Mouse (Mus musculus) hindbrain, embryonic 10.5 days (tissue): ENCODE results near the gene Ptpn20. TPM values are rescaled to one million over a fixed set of nuclear protein-coding genes. Genes with fewer than 3 reads are reported as not detected.

ENCODE experiments used
- DNase-seq: peaks from one replicate; pipeline ENCODE4 v3.0.0-alpha.2; 2017; ENCODE audit warnings: low spot score
- H3K27ac ChIP-seq: fragments of 300-500 bp; sonication (generic); 2 replicates; pipeline ENCODE4 v1.5.1; 2016; ENCODE audit warnings: mild to moderate bottlenecking, moderate library complexity
- H3K27me3 ChIP-seq: fragments of 300-500 bp; sonication (generic); 2 replicates; pipeline ENCODE4 v1.6.1; 2016; ENCODE audit warnings: mild to moderate bottlenecking; ENCODE audit not compliant: poor library complexity, insufficient read depth, severe bottlenecking
- H3K36me3 ChIP-seq: fragments of 300-500 bp; sonication (generic); 2 replicates; pipeline ENCODE4 v1.6.1; 2016; ENCODE audit warnings: mild to moderate bottlenecking, moderate library complexity
- H3K4me1 ChIP-seq: fragments of 300-500 bp; sonication (generic); replicated peaks from 2 replicates; pipeline ENCODE4 v1.6.1; 2016; ENCODE audit warnings: mild to moderate bottlenecking
- H3K4me3 ChIP-seq: fragments of 300-500 bp; sonication (generic); 2 replicates; pipeline ENCODE4 v1.5.1; 2016; ENCODE audit warnings: mild to moderate bottlenecking, moderate library complexity
- H3K9me3 ChIP-seq: fragments of 300-500 bp; sonication (generic); 2 replicates; pipeline ENCODE4 v1.6.1; 2016; ENCODE audit warnings: mild to moderate bottlenecking, moderate library complexity
- WGBS: fragments of 180-500 bp; shearing (Covaris S2); methylation state at CpG from one replicate; pipeline ENCODE4 v1.1.7; 2016; 5-methylcytosine and 5-hydroxymethylcytosine counted together
- polyA plus RNA-seq: library from polyadenylated mRNA; unstranded; fragments of >200 nt; fragmentation: Nextera tagmentation; extraction: Ambion mirVana; gene quantifications from 2 replicates; pipeline ENCODE4 v1.2.1, GENCODE M21; 2016

Ptpn20 gene
- polyA plus RNA-seq, 1 experiment from 2014 or later, result 0.14 TPM

- 80% methylated on average over 2 of the region's 2 CpGs for WGBS
- DNase-seq, result no peak
- 0 out of 2 replicates have a peak, but pooled peaks cover 3% of the 10 kb centered on the region for H3K27me3 ChIP-seq
- peak overlapping the region; percentile 35; the same call in 1 of the 2 replicates for H3K27ac ChIP-seq
- H3K4me1 ChIP-seq, result peaks cover 14% of the 10 kb centered on the region; the same call in 1 of the 2 replicates
- H3K36me3 ChIP-seq, result no peaks in the 10 kb centered on the region
- H3K9me3 ChIP-seq, result no peaks in the 10 kb centered on the region
- no peak overlapping the region for H3K4me3 ChIP-seq
These were observed 93.8 kb downstream of the Ptpn20 start for GRCm38 (mm10) chr14:33682768-33683167.

GRCm38 (mm10) chr14:33683701-33684100 lies 94.7 kb downstream of the Ptpn20 start:
- H3K27me3 ChIP-seq, result 0 out of 2 replicates have a peak, but pooled peaks cover 3% of the 10 kb centered on the region
- H3K9me3 ChIP-seq, result no peaks in the 10 kb centered on the region
- WGBS, result 41% methylated on average over 13 of the region's 13 CpGs
- no peak overlapping the region for H3K4me3 ChIP-seq
- no peaks in the 10 kb centered on the region for H3K36me3 ChIP-seq
- H3K27ac ChIP-seq, result no peak overlapping the region
- peaks cover 14% of the 10 kb centered on the region; the same call in 1 of the 2 replicates for H3K4me1 ChIP-seq
- peak; percentile 57 for DNase-seq

- no peak for DNase-seq
- WGBS, result 65% methylated on average over 6 of the region's 6 CpGs
- Histone ChIP-seq H3K27ac (no peak overlapping the region), H3K27me3 (peaks cover 3% of the 10 kb centered on the region; the same call in 1 of the 2 replicates), H3K36me3 (no peaks in the 10 kb centered on the region), H3K9me3 (no peaks in the 10 kb centered on the region), H3K4me3 (no peak overlapping the region), H3K4me1 (peaks cover 14% of the 10 kb centered on the region; the same call in 1 of the 2 replicates)
These were observed 98.5 kb downstream of the Ptpn20 start for GRCm38 (mm10) chr14:33687444-33688028.

- H3K9me3 ChIP-seq, result no peaks in the 10 kb centered on the region
- H3K36me3 ChIP-seq, result no peaks in the 10 kb centered on the region
- no peak overlapping the region for H3K27ac ChIP-seq
- peaks cover 9% of the 10 kb centered on the region; the same call in 1 of the 2 replicates for H3K4me1 ChIP-seq
- DNase-seq, result no peak
- H3K4me3 ChIP-seq, result no peak overlapping the region
- peaks cover 3% of the 10 kb centered on the region; the same call in 1 of the 2 replicates for H3K27me3 ChIP-seq
These were observed 100.0 kb downstream of the Ptpn20 start for GRCm38 (mm10) chr14:33689044-33689443.

Other genes starting within 250 kb of the Ptpn20 start
- gene Mapk8, start 142.0 kb upstream of the Ptpn20 start, polyA plus RNA-seq, result 19.5 and 19.7 TPM in 2 replicates
- gene Frmpd2, start 117.5 kb upstream of the Ptpn20 start, polyA plus RNA-seq, result 0.06 and 0.26 TPM in 2 replicates